Mouse (Mus musculus) thymus, adult 2 months (tissue): ENCODE measurements around the gene Ganab. TPM values are rescaled to one million over a fixed set of nuclear protein-coding genes. Genes with fewer than 3 reads are reported as not detected.

Experiments
- DNase-seq: peaks from one replicate; pipeline ENCODE4 v3.0.0; 2021
- H3K27ac ChIP-seq: fragments of 200-500 bp; 2 replicates; pipeline ENCODE4 v1.5.1; 2012; ENCODE audit warnings: low read length, control low read depth; ENCODE audit not compliant: control insufficient read depth, insufficient read depth
- H3K27me3 ChIP-seq: fragments of 200-500 bp; 2 replicates; pipeline ENCODE4 v1.6.1; 2012; ENCODE audit warnings: mild to moderate bottlenecking, low read length, moderate library complexity, mixed read lengths; ENCODE audit not compliant: control insufficient read depth, insufficient read depth
- H3K36me3 ChIP-seq: fragments of 200-500 bp; 2 replicates; pipeline ENCODE4 v1.6.1; 2012; ENCODE audit warnings: mild to moderate bottlenecking, low read length, moderate library complexity; ENCODE audit not compliant: control insufficient read depth, insufficient read depth
- H3K4me1 ChIP-seq: fragments of 200-500 bp; replicated peaks from 2 replicates; pipeline ENCODE4 v1.6.1; 2012; ENCODE audit warnings: low read length; ENCODE audit not compliant: control insufficient read depth, insufficient read depth
- H3K4me3 ChIP-seq: fragments of 200-500 bp; 2 replicates; pipeline ENCODE4 v1.5.1; 2012; ENCODE audit warnings: mild to moderate bottlenecking, low read length, control low read depth, moderate library complexity; ENCODE audit not compliant: control insufficient read depth, insufficient read depth
- CTCF ChIP-seq: fragments of 200-500 bp; IDR thresholded peaks from 2 replicates; pipeline ENCODE4 v1.5.1; 2012; ENCODE audit warnings: mild to moderate bottlenecking, control low read depth, low read length, moderate library complexity, borderline replicate concordance; ENCODE audit not compliant: control insufficient read depth, poor library complexity, insufficient read depth; ENCODE audit errors: extremely low read depth
- POLR2A ChIP-seq: fragments of 200-500 bp; IDR thresholded peaks from 2 replicates; pipeline ENCODE4 v1.6.1; 2012; ENCODE audit warnings: mild to moderate bottlenecking, low read length, control low read depth, moderate library complexity; ENCODE audit not compliant: control insufficient read depth, poor library complexity, insufficient read depth; ENCODE audit errors: extremely low read depth
- WGBS: fragments of 180-500 bp; shearing (Covaris S2); methylation state at CpG from one replicate; pipeline ENCODE4 v1.1.7; 2018; 5-methylcytosine and 5-hydroxymethylcytosine counted together
- polyA plus RNA-seq: library from polyadenylated mRNA; depleted of rRNA; stranded (reverse); fragments of >200 nt; gene quantifications from 2 replicates; pipeline ENCODE4 v1.2.3, GENCODE M21; 2012; rRNA removed

Gene Ganab
- polyA plus RNA-seq, 1 experiment, result 219 TPM

DNA sequence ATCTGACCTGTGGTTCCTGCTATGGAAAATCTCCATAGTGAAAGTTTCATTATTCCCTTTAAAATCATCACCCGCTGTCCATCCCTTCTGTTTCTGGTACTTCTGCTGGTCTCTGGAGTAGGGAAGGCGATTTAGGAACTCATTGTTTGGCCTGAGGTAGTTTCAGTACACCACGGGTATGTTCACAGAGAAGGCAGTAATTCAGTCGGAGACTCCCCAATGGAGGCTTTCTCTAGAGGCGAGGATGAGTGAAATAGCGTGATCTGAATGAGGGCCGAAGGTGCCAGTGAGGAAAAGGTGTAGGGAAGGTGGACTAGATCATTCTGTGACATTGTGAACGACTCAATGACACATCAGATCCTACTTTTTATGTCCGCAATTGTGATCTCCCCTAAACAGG, 56.3 kb downstream of the Ganab start:
- H3K4me1 ChIP-seq, result peaks cover 10% of the 10 kb centered on the region
- peaks cover 35% of the 10 kb centered on the region for H3K36me3 ChIP-seq
- WGBS, result 2% methylated on average over 9 of the region's 9 CpGs
- no peak for DNase-seq
- peak overlapping the region; percentile 75 for H3K27ac ChIP-seq
- H3K27me3 ChIP-seq, result no peaks in the 10 kb centered on the region
- no peak for TF ChIP-seq CTCF
- no peak for TF ChIP-seq POLR2A
- H3K4me3 ChIP-seq, result peak overlapping the region; percentile 83; the same call in 1 of the 2 replicates

DNA sequence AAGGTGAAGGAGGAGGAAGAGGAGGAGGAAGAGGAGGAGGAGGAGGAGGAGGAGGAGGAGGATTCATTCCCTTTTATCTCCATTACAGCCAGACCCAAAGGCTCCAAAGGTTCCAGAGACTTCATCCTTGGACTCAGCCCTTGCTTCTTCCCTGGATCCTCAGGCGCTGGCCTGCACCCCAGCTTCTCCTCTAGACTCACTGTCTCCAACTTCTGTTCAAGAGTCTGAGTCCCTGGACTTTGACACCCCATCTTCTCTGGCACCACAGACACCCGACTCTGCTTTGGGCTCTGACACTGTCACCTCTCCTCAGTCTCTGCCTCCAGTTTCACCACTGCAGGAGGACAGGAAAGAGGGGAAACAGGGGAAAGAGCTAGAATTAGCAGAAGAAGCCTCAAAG, 64.4 kb downstream of the Ganab start:
- no peak for DNase-seq

DNA sequence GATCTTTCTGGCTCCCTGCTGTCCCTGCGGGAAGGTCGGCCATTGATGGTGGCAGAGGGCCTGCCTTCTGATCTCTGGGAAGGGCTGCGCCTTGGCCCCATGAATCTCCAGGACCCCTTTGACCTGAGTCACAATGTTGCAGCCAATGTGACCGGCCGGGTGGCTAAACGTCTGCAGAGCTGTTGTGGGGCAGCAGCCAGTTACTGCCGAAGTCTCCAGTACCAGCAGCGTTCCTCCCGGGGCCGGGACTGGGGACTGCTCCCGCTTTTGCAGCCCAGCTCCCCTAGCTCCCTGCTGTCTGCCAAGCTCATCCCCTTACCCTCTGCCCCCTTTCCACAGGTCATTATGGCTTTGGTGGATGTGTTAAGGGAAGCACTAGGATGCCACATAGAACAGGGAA, 67.2 kb downstream of the Ganab start:
- Histone ChIP-seq H3K4me1 (peaks cover 13% of the 10 kb centered on the region), H3K27ac (no peak overlapping the region), H3K4me3 (no peak overlapping the region), H3K36me3 (peaks cover 39% of the 10 kb centered on the region), H3K27me3 (no peaks in the 10 kb centered on the region)
- TF ChIP-seq CTCF, result no peak
- no peak for TF ChIP-seq POLR2A
- DNase-seq, result no peak
- 97% methylated on average over 11 of the region's 11 CpGs for WGBS

More for the DNA sequence above, 64.4 kb downstream of the Ganab start:
- no peak for TF ChIP-seq POLR2A
- TF ChIP-seq CTCF, result no peak
- Histone ChIP-seq H3K27me3 (no peaks in the 10 kb centered on the region), H3K4me3 (no peak overlapping the region), H3K4me1 (peaks cover 6% of the 10 kb centered on the region), H3K27ac (no peak overlapping the region), H3K36me3 (peaks cover 42% of the 10 kb centered on the region)
- 95% methylated on average over 2 of the region's 2 CpGs for WGBS

DNA sequence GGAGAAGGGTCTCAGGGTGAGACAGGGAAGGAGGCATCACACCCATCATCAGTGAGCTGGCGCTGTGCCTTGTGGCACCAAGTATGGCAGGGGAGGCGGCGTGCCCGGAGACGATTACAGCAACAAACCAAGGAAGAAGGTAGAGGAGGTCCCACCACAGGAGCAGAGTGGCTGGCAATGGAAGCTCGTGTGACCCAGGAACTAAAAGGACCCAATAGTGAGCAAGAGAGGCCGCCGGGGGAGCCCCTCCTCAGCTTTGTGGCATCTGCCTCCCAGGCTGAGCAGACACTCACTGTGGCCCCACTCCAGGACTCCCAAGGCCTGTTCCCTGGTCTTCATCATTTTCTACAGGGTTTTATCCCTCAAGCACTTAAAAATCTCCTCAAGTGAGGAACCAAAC, 67.9 kb downstream of the Ganab start:
- peaks cover 41% of the 10 kb centered on the region for H3K36me3 ChIP-seq
- no peak for DNase-seq
- 86% methylated on average over 8 of the region's 8 CpGs for WGBS
- TF ChIP-seq POLR2A, result no peak
- TF ChIP-seq CTCF, result no peak
- no peaks in the 10 kb centered on the region for H3K27me3 ChIP-seq
- peaks cover 13% of the 10 kb centered on the region for H3K4me1 ChIP-seq
- no peak overlapping the region for H3K4me3 ChIP-seq
- no peak overlapping the region for H3K27ac ChIP-seq

DNA sequence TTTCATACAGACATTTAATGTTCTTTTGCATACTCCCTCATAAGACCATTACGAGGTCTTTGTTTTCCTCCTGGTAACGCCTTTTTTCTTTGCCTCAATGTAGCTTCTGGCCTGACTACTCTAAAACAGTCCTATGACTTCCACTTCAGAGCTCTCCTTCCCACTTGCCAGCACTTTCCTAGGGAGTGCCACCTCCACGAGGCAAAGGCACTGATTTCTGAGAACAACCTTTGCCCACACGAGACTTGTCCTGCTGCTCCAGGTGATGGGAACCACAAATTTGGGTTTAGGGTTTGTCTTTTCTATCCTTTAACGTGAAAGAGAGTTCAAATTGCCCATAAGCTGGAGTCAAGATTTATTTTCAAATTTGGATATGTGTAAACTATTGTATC, 68.3 kb downstream of the Ganab start:
- Histone ChIP-seq H3K27me3 (no peaks in the 10 kb centered on the region), H3K36me3 (peaks cover 45% of the 10 kb centered on the region), H3K4me3 (peak overlapping the region; percentile 58), H3K27ac (peak overlapping the region; percentile 75; the same call in 1 of the 2 replicates), H3K4me1 (peaks cover 13% of the 10 kb centered on the region)
- WGBS, result 43% methylated on average over 5 of the region's 5 CpGs
- no peak for TF ChIP-seq POLR2A
- DNase-seq, result no peak

Other genes starting within 250 kb of the Ganab start
- 0.01 and 0.05 TPM in 2 replicates for gene Chrm1, start 234.3 kb upstream of the Ganab start, polyA plus RNA-seq
- gene Slc3a2, start 174.7 kb upstream of the Ganab start, polyA plus RNA-seq, result 154 and 165 TPM in 2 replicates
- 49.2 and 54.7 TPM in 2 replicates for gene Wdr74, start 162.2 kb upstream of the Ganab start, polyA plus RNA-seq
- not detected in 2 replicates for gene 1700092M07Rik, start 157.4 kb upstream of the Ganab start, polyA plus RNA-seq
- gene Stx5a, start 156.7 kb upstream of the Ganab start, polyA plus RNA-seq, result 128 and 137 TPM in 2 replicates
- gene Nxf1, start 141.0 kb upstream of the Ganab start, polyA plus RNA-seq, result 170 and 191 TPM in 2 replicates
- gene Tmem223, start 127.1 kb upstream of the Ganab start, polyA plus RNA-seq, result 277 and 363 TPM in 2 replicates
- gene Tmem179b, start 123.6 kb upstream of the Ganab start, polyA plus RNA-seq, result 168 and 197 TPM in 2 replicates
- gene Taf6l, start 111.7 kb upstream of the Ganab start, polyA plus RNA-seq, result 24.9 and 28.7 TPM in 2 replicates
- 77.0 and 77.1 TPM in 2 replicates for gene Polr2g, start 99.5 kb upstream of the Ganab start, polyA plus RNA-seq
- gene Zbtb3, start 95.5 kb upstream of the Ganab start, polyA plus RNA-seq, result 3.0 and 3.2 TPM in 2 replicates
- 36.1 and 37.5 TPM in 2 replicates for gene Ttc9c, start 78.7 kb upstream of the Ganab start, polyA plus RNA-seq
- gene Hnrnpul2, start 78.1 kb upstream of the Ganab start, polyA plus RNA-seq, result 29.3 and 34.3 TPM in 2 replicates
- gene AC129217.1, start 68.3 kb upstream of the Ganab start, polyA plus RNA-seq, result 1.5 and 1.6 TPM in 2 replicates
- 136 and 153 TPM in 2 replicates for gene Bscl2, start 60.6 kb upstream of the Ganab start, polyA plus RNA-seq
- 0.15 TPM in 1 of 2 replicates, not detected in the other for gene Gng3, start 58.9 kb upstream of the Ganab start, polyA plus RNA-seq
- 1.2 and 1.3 TPM in 2 replicates for gene Lrrn4cl, start 47.3 kb upstream of the Ganab start, polyA plus RNA-seq
- 108 and 119 TPM in 2 replicates for gene Ubxn1, start 26.6 kb upstream of the Ganab start, polyA plus RNA-seq
- 38.7 and 39.2 TPM in 2 replicates for gene Uqcc3, start 17.1 kb upstream of the Ganab start, polyA plus RNA-seq
- gene Lbhd1, start 14.3 kb upstream of the Ganab start, polyA plus RNA-seq, result 2.4 and 3.0 TPM in 2 replicates
- not detected in 2 replicates for gene Gm49403, start 14.1 kb upstream of the Ganab start, polyA plus RNA-seq
- gene 1810009A15Rik, start 9.2 kb upstream of the Ganab start, polyA plus RNA-seq, result 15.3 and 19.1 TPM in 2 replicates
- not detected in 2 replicates for gene Gm49416, start 9.1 kb upstream of the Ganab start, polyA plus RNA-seq
- gene Ints5, start 5.1 kb upstream of the Ganab start, polyA plus RNA-seq, result 51.9 and 56.0 TPM in 2 replicates
- gene B3gat3, start 22.3 kb downstream of the Ganab start, polyA plus RNA-seq, result 102 and 106 TPM in 2 replicates
- 11.9 and 13.5 TPM in 2 replicates for gene Rom1, start 31.3 kb downstream of the Ganab start, polyA plus RNA-seq
- 72.3 and 73.1 TPM in 2 replicates for gene Eml3, start 31.5 kb downstream of the Ganab start, polyA plus RNA-seq
- 79.6 and 92.0 TPM in 2 replicates for gene Mta2, start 43.8 kb downstream of the Ganab start, polyA plus RNA-seq
- gene Tut1, start 55.8 kb downstream of the Ganab start, polyA plus RNA-seq, result 39.4 and 42.0 TPM in 2 replicates
- gene Eef1g, start 69.0 kb downstream of the Ganab start, polyA plus RNA-seq, result 251 and 292 TPM in 2 replicates
- gene Ahnak, start 91.2 kb downstream of the Ganab start, polyA plus RNA-seq, result 6.0 and 7.9 TPM in 2 replicates
- 65.9 and 174 TPM in 2 replicates for gene Scgb1a1, start 189.9 kb downstream of the Ganab start, polyA plus RNA-seq
- gene Asrgl1, start 237.6 kb downstream of the Ganab start, polyA plus RNA-seq, result 5.9 and 8.8 TPM in 2 replicates